Mouse (Mus musculus) liver, postnatal 0 days (tissue): ENCODE results near the gene Ensa.

ENCODE experiments used
- CTCF ChIP-seq: sonication (generic); IDR thresholded peaks from 2 replicates; pipeline ENCODE4 v1.5.1; 2016; ENCODE audit warnings: antibody characterized with exemption, low read depth
- EP300 ChIP-seq: IDR thresholded peaks from 2 replicates; pipeline ENCODE4 v1.6.1; 2016; ENCODE audit warnings: antibody characterized with exemption, low read depth, mild to moderate bottlenecking

GRCm38 (mm10) chr3:95631304-95631703 lies 6.5 kb downstream of the Ensa start:
- no peak for TF ChIP-seq CTCF
- TF ChIP-seq EP300 = no peak
